Comparison of ENCODE assay signal across 13 mouse cellular contexts in genomic region chr3:40666109-40666508, GRCm38 (mm10). TPM values are rescaled to one million over a fixed set of nuclear protein-coding genes. Genes with fewer than 3 reads are reported as not detected.
A peak's percentile ranks its signal among the peaks of the same experiment; 100 is the strongest.
DNase-seq lines count a peak whose midpoint lies in the region; ATAC-seq and TF ChIP-seq lines count a peak whose summit lies in the region.
"Had no signal": no experiment of that assay in that cellular context is flagged by ENCODE, and none has a peak within 500 bp of the region (broad histone marks: within the 10 kb centered on the region; RNA-seq: fewer than 3 reads in every experiment).

No protein-coding gene starts in this region.

- no peak for TF ChIP-seq POLR2A in brain, embryonic 14.5 days (IDR thresholded peaks at IDR 0.05; ENCODE audit: borderline replicate concordance, extremely low read depth, insufficient read depth, insufficient read length, poor library complexity, severe bottlenecking)
- no peak for TF ChIP-seq POLR2A in cerebellum, adult 2 months (IDR thresholded peaks at IDR 0.05; ENCODE audit: borderline replicate concordance, insufficient read depth, low read length)

- no peak for DNase-seq in forebrain, embryonic 10.5 days (ENCODE audit: extremely low spot score, low spot score)
- DNase-seq in brain, embryonic 14.5 days (ENCODE audit: low read depth) = peak; percentile 47
- peak; percentile 58 to 74 for DNase-seq in cerebellum, adult 2 months
- DNase-seq in gastrocnemius, postnatal 10 days = peak; percentile 31
- DNase-seq in frontal cortex, postnatal 25 days (ENCODE audit: low spot score in 2 of 2) = no peak
- DNase-seq: thymus, adult 18-20 months had no signal

- H3K36me3 ChIP-seq in forebrain, embryonic 15.5 days = peaks cover 4% of the 10 kb centered on the region; the same call in 1 of the 2 replicates
- H3K36me3 ChIP-seq in forebrain, embryonic 10.5 days (replicated peaks) = peaks cover 59% of the 10 kb centered on the region

- no peak overlapping the region for H3K9ac ChIP-seq in forebrain, embryonic 15.5 days (replicated peaks)
- H3K9ac ChIP-seq: kidney, embryonic 15.5 days; liver, embryonic 14.5 days had no signal

- peak; percentile 34 for ATAC-seq in forebrain, embryonic 15.5 days (replicated peaks)
- no peak for ATAC-seq in CD4-positive, CD25-positive, alpha-beta regulatory T cell, adult 4 months

- no peak overlapping the region for H3K4me2 ChIP-seq in forebrain, embryonic 15.5 days (replicated peaks)
- H3K4me2 ChIP-seq: kidney, embryonic 15.5 days; midbrain, embryonic 11.5 days had no signal

- H3K4me3 ChIP-seq in forebrain, embryonic 15.5 days = no peak overlapping the region
- H3K4me3 ChIP-seq in forebrain, embryonic 10.5 days = no peak overlapping the region
- H3K4me3 ChIP-seq in cerebellum, adult 2 months (replicated peaks; ENCODE audit: insufficient read depth, low read depth, low read length) = no peak overlapping the region
- H3K4me3 ChIP-seq: erythroblast, embryonic 14.5 days; kidney, embryonic 15.5 days had no signal

- no peak for TF ChIP-seq CTCF in brain, embryonic 14.5 days (IDR thresholded peaks at IDR 0.05; ENCODE audit: borderline replicate concordance, extremely low read depth, insufficient read depth, insufficient read length)
- no peak for TF ChIP-seq CTCF in cerebellum, adult 2 months (IDR thresholded peaks at IDR 0.05; ENCODE audit: borderline replicate concordance, insufficient read depth, low read depth, low read length)

- peak overlapping the region; percentile 71 for H3K27ac ChIP-seq in forebrain, embryonic 15.5 days (replicated peaks)
- H3K27ac ChIP-seq in forebrain, embryonic 10.5 days = no peak overlapping the region
- no peak overlapping the region for H3K27ac ChIP-seq in cerebellum, adult 2 months (ENCODE audit: insufficient read depth, low read length)
- H3K27ac ChIP-seq: kidney, embryonic 15.5 days; liver, embryonic 14.5 days had no signal

- no peaks in the 10 kb centered on the region for H3K9me3 ChIP-seq in forebrain, embryonic 15.5 days
- H3K9me3 ChIP-seq in forebrain, embryonic 10.5 days = no peaks in the 10 kb centered on the region
- H3K9me3 ChIP-seq: kidney, embryonic 15.5 days had no signal

- H3K27me3 ChIP-seq in forebrain, embryonic 15.5 days = no peaks in the 10 kb centered on the region
- H3K27me3 ChIP-seq in forebrain, embryonic 10.5 days (ENCODE audit: poor library complexity, severe bottlenecking) = no peaks in the 10 kb centered on the region; the same call in 1 of the 2 replicates
- no peaks in the 10 kb centered on the region for H3K27me3 ChIP-seq in cerebellum, adult 2 months (ENCODE audit: control insufficient read depth, insufficient read depth, low read length)
- H3K27me3 ChIP-seq: kidney, embryonic 15.5 days had no signal

- peaks cover 19% of the 10 kb centered on the region for H3K4me1 ChIP-seq in forebrain, embryonic 15.5 days
- 0 out of 2 replicates have a peak, but pooled peaks cover 13% of the 10 kb centered on the region for H3K4me1 ChIP-seq in forebrain, embryonic 10.5 days
- no peaks in the 10 kb centered on the region for H3K4me1 ChIP-seq in cerebellum, adult 2 months (ENCODE audit: control insufficient read depth, insufficient read depth, low read length)
- H3K4me1 ChIP-seq: kidney, embryonic 15.5 days had no signal

- WGBS in forebrain, embryonic 15.5 days = 63% methylated on average over 4 of the region's 4 CpGs
- 89% methylated on average over 4 of the region's 4 CpGs for WGBS in forebrain, embryonic 10.5 days
- WGBS in cerebellum, adult 2 months = 27% methylated on average over 4 of the region's 4 CpGs

RNA-seq across cellular contexts. Expression of gene Slc25a31, which starts 42.5 kb away (rescaled TPM):
- polyA plus RNA-seq in forebrain, embryonic 15.5 days (2015; fragmentation: Nextera tagmentation; extraction: Ambion mirVana) = 0.18 and 0.19 TPM in 2 replicates
- 0.10 TPM in 1 of 2 replicates, not detected in the other for polyA plus RNA-seq in forebrain, embryonic 10.5 days (2016; fragmentation: Nextera tagmentation; extraction: Ambion mirVana)
- 0.21 and 0.27 TPM in 2 replicates for polyA plus RNA-seq in brain, embryonic 14.5 days (2012; rRNA removed)
- 0.15 TPM in 1 of 2 replicates, not detected in the other for polyA plus RNA-seq in cerebellum, adult 2 months (2012; rRNA removed)
- total RNA-seq in gastrocnemius, postnatal 10 days (2021) = not detected
- polyA plus RNA-seq in CD4-positive, CD25-positive, alpha-beta regulatory T cell, adult 4 months (2017; shearing (Covaris generic)) = not detected
- total RNA-seq: hematopoietic stem cell, adult 5-6 weeks had no signal
- polyA plus RNA-seq: erythroblast, embryonic 14.5 days had no signal

Comparison
In these comparisons a context has a peak if more than half of its experiments do, and no peak if none do; other contexts are left out.
1. DNase-seq: peak in brain, embryonic 14.5 days (single experiment), cerebellum, adult 2 months (2 of 2) and gastrocnemius, postnatal 10 days (single experiment); none in forebrain, embryonic 10.5 days (single experiment) and frontal cortex, postnatal 25 days (0 of 2).